Mouse (Mus musculus): ENCODE measurements around the gene Pced1a. TPM values are rescaled to one million over a fixed set of nuclear protein-coding genes. Genes with fewer than 3 reads are reported as not detected.

Gene Pced1a
- polyA plus RNA-seq, 1 experiment from 2014 or later, result 7.2 TPM

- Histone ChIP-seq H3K4me1 (ENCODE audit: control insufficient read depth, insufficient read depth, low read length) (peaks cover 30% of the 10 kb centered on the region), H3K4me3 (ENCODE audit: low read length) (no peak overlapping the region), H3K9ac (ENCODE audit: low read length) (no peak overlapping the region), H3K27me3 (ENCODE audit: control insufficient read depth, insufficient read depth, low read length) (no peaks in the 10 kb centered on the region), H3K27ac (ENCODE audit: low read length) (no peak overlapping the region), H3K9me3 (replicated peaks; ENCODE audit: control insufficient read depth, low read length) (no peaks in the 10 kb centered on the region), H3K4me2 (ENCODE audit: low read depth, low read length) (no peak overlapping the region), H3K36me3 (ENCODE audit: control insufficient read depth, insufficient read depth) (no peaks in the 10 kb centered on the region)
- 60% methylated on average over 6 of the region's 6 CpGs for WGBS
- no peak for ATAC-seq (replicated peaks; ENCODE audit: extremely low read depth, insufficient read depth, low FRiP score)
Observed at GRCm38 (mm10) chr2:130454748-130455370, 30.4 kb upstream of the Pced1a start.

GRCm38 (mm10) chr2:130453421-130453820, 28.9 kb upstream of the Pced1a start:
- no peak for ATAC-seq (replicated peaks; ENCODE audit: extremely low read depth, insufficient read depth, low FRiP score)
- no peaks in the 10 kb centered on the region for H3K9me3 ChIP-seq (replicated peaks; ENCODE audit: control insufficient read depth, low read length)
- no peaks in the 10 kb centered on the region for H3K36me3 ChIP-seq (ENCODE audit: control insufficient read depth, insufficient read depth)
- H3K4me3 ChIP-seq (ENCODE audit: low read length), result no peak overlapping the region
- 68% methylated on average over 6 of the region's 6 CpGs for WGBS
- H3K4me1 ChIP-seq (ENCODE audit: control insufficient read depth, insufficient read depth, low read length), result peaks cover 29% of the 10 kb centered on the region
- H3K4me2 ChIP-seq (ENCODE audit: low read depth, low read length), result no peak overlapping the region
- no peaks in the 10 kb centered on the region for H3K27me3 ChIP-seq (ENCODE audit: control insufficient read depth, insufficient read depth, low read length)
- no peak overlapping the region for H3K9ac ChIP-seq (ENCODE audit: low read length)
- no peak overlapping the region for H3K27ac ChIP-seq (ENCODE audit: low read length)

GRCm38 (mm10) chr2:130452266-130452665, 27.8 kb upstream of the Pced1a start:
- ATAC-seq (replicated peaks; ENCODE audit: extremely low read depth, insufficient read depth, low FRiP score), result no peak
- H3K27me3 ChIP-seq (ENCODE audit: control insufficient read depth, insufficient read depth, low read length), result no peaks in the 10 kb centered on the region
- no peak overlapping the region for H3K4me3 ChIP-seq (ENCODE audit: low read length)
- WGBS, result 63% methylated on average over 2 of the region's 2 CpGs
- no peaks in the 10 kb centered on the region for H3K36me3 ChIP-seq (ENCODE audit: control insufficient read depth, insufficient read depth)
- H3K9ac ChIP-seq (ENCODE audit: low read length), result no peak overlapping the region
- peaks cover 29% of the 10 kb centered on the region for H3K4me1 ChIP-seq (ENCODE audit: control insufficient read depth, insufficient read depth, low read length)
- no peaks in the 10 kb centered on the region for H3K9me3 ChIP-seq (replicated peaks; ENCODE audit: control insufficient read depth, low read length)
- H3K4me2 ChIP-seq (ENCODE audit: low read depth, low read length), result no peak overlapping the region
- no peak overlapping the region for H3K27ac ChIP-seq (ENCODE audit: low read length)

GRCm38 (mm10) chr2:130451727-130452090, 27.2 kb upstream of the Pced1a start:
- 50% methylated on average over 3 of the region's 3 CpGs for WGBS
- no peak for ATAC-seq (replicated peaks; ENCODE audit: extremely low read depth, insufficient read depth, low FRiP score)

GRCm38 (mm10) chr2:130451086-130451726, 26.7 kb upstream of the Pced1a start:
- no peaks in the 10 kb centered on the region for H3K27me3 ChIP-seq (ENCODE audit: control insufficient read depth, insufficient read depth, low read length)
- peak overlapping the region; percentile 89 for H3K9ac ChIP-seq (ENCODE audit: low read length)
- peaks cover 27% of the 10 kb centered on the region for H3K4me1 ChIP-seq (ENCODE audit: control insufficient read depth, insufficient read depth, low read length)
- H3K4me3 ChIP-seq (ENCODE audit: low read length), result peak overlapping the region; percentile 84
- no peak overlapping the region for H3K27ac ChIP-seq (ENCODE audit: low read length)
- no peaks in the 10 kb centered on the region for H3K36me3 ChIP-seq (ENCODE audit: control insufficient read depth, insufficient read depth)
- no peaks in the 10 kb centered on the region for H3K9me3 ChIP-seq (replicated peaks; ENCODE audit: control insufficient read depth, low read length)
- ATAC-seq (replicated peaks; ENCODE audit: extremely low read depth, insufficient read depth, low FRiP score), result no peak
- WGBS, result 53% methylated on average over 14 of the region's 14 CpGs
- peak overlapping the region; percentile 87 for H3K4me2 ChIP-seq (ENCODE audit: low read depth, low read length)

More at GRCm38 (mm10) chr2:130451727-130452090, 27.2 kb upstream of the Pced1a start:
- Histone ChIP-seq H3K27me3 (ENCODE audit: control insufficient read depth, insufficient read depth, low read length) (no peaks in the 10 kb centered on the region), H3K4me3 (ENCODE audit: low read length) (peak overlapping the region; percentile 84; the same call in 1 of the 2 replicates), H3K4me2 (ENCODE audit: low read depth, low read length) (peak overlapping the region; percentile 87), H3K4me1 (ENCODE audit: control insufficient read depth, insufficient read depth, low read length) (peaks cover 27% of the 10 kb centered on the region), H3K36me3 (ENCODE audit: control insufficient read depth, insufficient read depth) (no peaks in the 10 kb centered on the region), H3K9ac (ENCODE audit: low read length) (no peak overlapping the region), H3K9me3 (replicated peaks; ENCODE audit: control insufficient read depth, low read length) (no peaks in the 10 kb centered on the region), H3K27ac (ENCODE audit: low read length) (no peak overlapping the region)

GRCm38 (mm10) chr2:130450434-130450796, 25.9 kb upstream of the Pced1a start:
- H3K27me3 ChIP-seq (ENCODE audit: control insufficient read depth, insufficient read depth, low read length), result no peaks in the 10 kb centered on the region
- H3K36me3 ChIP-seq (ENCODE audit: control insufficient read depth, insufficient read depth), result no peaks in the 10 kb centered on the region
- peak overlapping the region; percentile 84 for H3K4me3 ChIP-seq (ENCODE audit: low read length)
- peak overlapping the region; percentile 76 for H3K27ac ChIP-seq (ENCODE audit: low read length)
- peak; percentile 86 for ATAC-seq (replicated peaks; ENCODE audit: extremely low read depth, insufficient read depth, low FRiP score)
- H3K9ac ChIP-seq (ENCODE audit: low read length), result peak overlapping the region; percentile 89
- H3K4me2 ChIP-seq (ENCODE audit: low read depth, low read length), result peak overlapping the region; percentile 87
- H3K4me1 ChIP-seq (ENCODE audit: control insufficient read depth, insufficient read depth, low read length), result peaks cover 25% of the 10 kb centered on the region
- 0% methylated on average over 19 of the region's 47 CpGs for WGBS
- H3K9me3 ChIP-seq (replicated peaks; ENCODE audit: control insufficient read depth, low read length), result no peaks in the 10 kb centered on the region

- Histone ChIP-seq H3K9me3 (replicated peaks; ENCODE audit: control insufficient read depth, low read length) (no peaks in the 10 kb centered on the region), H3K4me3 (ENCODE audit: low read length) (peak within 1 kb of the TSS; percentile 84)
- WGBS, result under 1% methylated on average over 45 of the region's 50 CpGs
Observed at GRCm38 (mm10) chr2:130449794-130450433, 25.4 kb upstream of the Pced1a start, which contains the start of gene Ptpra. Ptpra (plus strand) TSS chr2:130450278.

GRCm38 (mm10) chr2:130449021-130449793, 24.7 kb upstream of the Pced1a start:
- 9% methylated on average over 17 of the region's 17 CpGs for WGBS
- H3K9me3 ChIP-seq (replicated peaks; ENCODE audit: control insufficient read depth, low read length), result no peaks in the 10 kb centered on the region
- peak overlapping the region; percentile 84 for H3K4me3 ChIP-seq (ENCODE audit: low read length)
- H3K27me3 ChIP-seq (ENCODE audit: control insufficient read depth, insufficient read depth, low read length), result no peaks in the 10 kb centered on the region
- no peak for ATAC-seq (replicated peaks; ENCODE audit: extremely low read depth, insufficient read depth, low FRiP score)
- 0 out of 2 replicates have a peak, but pooled peaks cover 3% of the 10 kb centered on the region for H3K36me3 ChIP-seq (ENCODE audit: control insufficient read depth, insufficient read depth)
- H3K9ac ChIP-seq (ENCODE audit: low read length), result peak overlapping the region; percentile 89
- H3K27ac ChIP-seq (ENCODE audit: low read length), result no peak overlapping the region; the same call in 1 of the 2 replicates
- peaks cover 22% of the 10 kb centered on the region for H3K4me1 ChIP-seq (ENCODE audit: control insufficient read depth, insufficient read depth, low read length)
- peak overlapping the region; percentile 87 for H3K4me2 ChIP-seq (ENCODE audit: low read depth, low read length)

More at GRCm38 (mm10) chr2:130449794-130450433, 25.4 kb upstream of the Pced1a start, which contains the start of gene Ptpra:
- H3K9ac ChIP-seq (ENCODE audit: low read length), result peak within 1 kb of the TSS; percentile 89
- peak within 1 kb of the TSS; percentile 87 for H3K4me2 ChIP-seq (ENCODE audit: low read depth, low read length)
- no peaks in the 10 kb centered on the region for H3K27me3 ChIP-seq (ENCODE audit: control insufficient read depth, insufficient read depth, low read length)
- H3K4me1 ChIP-seq (ENCODE audit: control insufficient read depth, insufficient read depth, low read length), result peaks cover 24% of the 10 kb centered on the region
- ATAC-seq (replicated peaks; ENCODE audit: extremely low read depth, insufficient read depth, low FRiP score), result peak; percentile 97
- no peaks in the 10 kb centered on the region for H3K36me3 ChIP-seq (ENCODE audit: control insufficient read depth, insufficient read depth)
- peak within 1 kb of the TSS; percentile 76 for H3K27ac ChIP-seq (ENCODE audit: low read length)

Measured in heart, embryonic 16.5 days (tissue).